Mouse (Mus musculus): ENCODE measurements at regions not wholly inside any gene's neighbourhood (a gene's known extent, or its start where the extent isn't known, plus 50 kb on each side); places are given as distances from the start of the nearest gene placed in this dataset.
"Not testable (repeated sequence)": the region's sequence is repeated elsewhere in the genome, so short reads cannot be mapped to it uniquely, and the experiment has no call there.

GRCm38 (mm10) chr13:103637414-103637813 lies 137.0 kb downstream of the Srek1 start:
- H3K9ac ChIP-seq (ENCODE audit: low read depth, low read length), result no peak overlapping the region
- WGBS, result 84% methylated on average over 3 of the region's 3 CpGs
- no peak for ATAC-seq
- H3K27ac ChIP-seq (ENCODE audit: low read depth, low read length), result no peak overlapping the region
- no peak overlapping the region for H3K4me3 ChIP-seq (ENCODE audit: low read length)
- H3K27me3 ChIP-seq (replicated peaks; ENCODE audit: control insufficient read depth, insufficient read depth, low read length), result no peaks in the 10 kb centered on the region
- H3K9me3 ChIP-seq (ENCODE audit: control insufficient read depth, low read length), result no peaks in the 10 kb centered on the region
- no peak overlapping the region for H3K4me2 ChIP-seq (ENCODE audit: low read length)
- no peaks in the 10 kb centered on the region for H3K36me3 ChIP-seq (ENCODE audit: control insufficient read depth, insufficient read depth, low read length)
- H3K4me1 ChIP-seq (ENCODE audit: control insufficient read depth, insufficient read depth, low read depth, low read length), result no peaks in the 10 kb centered on the region

GRCm38 (mm10) chr13:103636595-103636994 lies 137.8 kb downstream of the Srek1 start:
- Histone ChIP-seq H3K4me3 (ENCODE audit: low read length) (no peak overlapping the region), H3K4me1 (ENCODE audit: control insufficient read depth, insufficient read depth, low read depth, low read length) (no peaks in the 10 kb centered on the region), H3K27ac (ENCODE audit: low read depth, low read length) (no peak overlapping the region), H3K36me3 (ENCODE audit: control insufficient read depth, insufficient read depth, low read length) (no peaks in the 10 kb centered on the region), H3K9me3 (ENCODE audit: control insufficient read depth, low read length) (no peaks in the 10 kb centered on the region), H3K27me3 (replicated peaks; ENCODE audit: control insufficient read depth, insufficient read depth, low read length) (no peaks in the 10 kb centered on the region), H3K9ac (ENCODE audit: low read depth, low read length) (no peak overlapping the region), H3K4me2 (ENCODE audit: low read length) (no peak overlapping the region)
- no peak for ATAC-seq
- 86% methylated on average over 2 of the region's 2 CpGs for WGBS

GRCm38 (mm10) chr13:103623810-103624209 lies 150.6 kb downstream of the Srek1 start:
- no peaks in the 10 kb centered on the region for H3K36me3 ChIP-seq (ENCODE audit: control insufficient read depth, insufficient read depth, low read length)
- 80% methylated on average over 2 of the region's 2 CpGs for WGBS
- H3K4me3 ChIP-seq (ENCODE audit: low read length), result no peak overlapping the region
- ATAC-seq, result no peak
- no peaks in the 10 kb centered on the region; the same call in 1 of the 2 replicates for H3K27me3 ChIP-seq (replicated peaks; ENCODE audit: control insufficient read depth, insufficient read depth, low read length)
- H3K9ac ChIP-seq (ENCODE audit: low read depth, low read length), result no peak overlapping the region
- no peak overlapping the region for H3K4me2 ChIP-seq (ENCODE audit: low read length)
- H3K9me3 ChIP-seq (ENCODE audit: control insufficient read depth, low read length), result no peaks in the 10 kb centered on the region
- H3K27ac ChIP-seq (ENCODE audit: low read depth, low read length), result no peak overlapping the region
- no peaks in the 10 kb centered on the region for H3K4me1 ChIP-seq (ENCODE audit: control insufficient read depth, insufficient read depth, low read depth, low read length)

GRCm38 (mm10) chr13:103623319-103623718 lies 151.1 kb downstream of the Srek1 start:
- Histone ChIP-seq H3K9me3 (ENCODE audit: control insufficient read depth, low read length) (no peaks in the 10 kb centered on the region), H3K27me3 (replicated peaks; ENCODE audit: control insufficient read depth, insufficient read depth, low read length) (no peaks in the 10 kb centered on the region; the same call in 1 of the 2 replicates), H3K4me1 (ENCODE audit: control insufficient read depth, insufficient read depth, low read depth, low read length) (no peaks in the 10 kb centered on the region), H3K9ac (ENCODE audit: low read depth, low read length) (no peak overlapping the region), H3K27ac (ENCODE audit: low read depth, low read length) (no peak overlapping the region), H3K4me2 (ENCODE audit: low read length) (no peak overlapping the region), H3K36me3 (ENCODE audit: control insufficient read depth, insufficient read depth, low read length) (no peaks in the 10 kb centered on the region), H3K4me3 (ENCODE audit: low read length) (no peak overlapping the region)
- 63% methylated on average over 6 of the region's 6 CpGs for WGBS
- no peak for ATAC-seq

- Histone ChIP-seq H3K9ac (ENCODE audit: low read depth, low read length) (no peak overlapping the region), H3K4me1 (ENCODE audit: control insufficient read depth, insufficient read depth, low read depth, low read length) (no peaks in the 10 kb centered on the region), H3K27me3 (replicated peaks; ENCODE audit: control insufficient read depth, insufficient read depth, low read length) (no peaks in the 10 kb centered on the region; the same call in 1 of the 2 replicates), H3K27ac (ENCODE audit: low read depth, low read length) (no peak overlapping the region), H3K36me3 (ENCODE audit: control insufficient read depth, insufficient read depth, low read length) (no peaks in the 10 kb centered on the region), H3K4me3 (ENCODE audit: low read length) (no peak overlapping the region), H3K9me3 (ENCODE audit: control insufficient read depth, low read length) (no peaks in the 10 kb centered on the region), H3K4me2 (ENCODE audit: low read length) (no peak overlapping the region)
- peak; percentile 61; the same call in 1 of the 2 replicates for ATAC-seq
- WGBS, result 23% methylated on average over 5 of the region's 5 CpGs
Observed at GRCm38 (mm10) chr13:103622324-103622723, 152.1 kb downstream of the Srek1 start.

GRCm38 (mm10) chr13:103620958-103621357 lies 153.4 kb downstream of the Srek1 start:
- H3K4me1 ChIP-seq (ENCODE audit: control insufficient read depth, insufficient read depth, low read depth, low read length); H3K4me3 ChIP-seq (ENCODE audit: low read length); H3K27ac ChIP-seq (ENCODE audit: low read depth, low read length); H3K27me3 ChIP-seq (replicated peaks; ENCODE audit: control insufficient read depth, insufficient read depth, low read length); H3K9me3 ChIP-seq (ENCODE audit: control insufficient read depth, low read length); H3K36me3 ChIP-seq (ENCODE audit: control insufficient read depth, insufficient read depth, low read length); H3K4me2 ChIP-seq (ENCODE audit: low read length); H3K9ac ChIP-seq (ENCODE audit: low read depth, low read length): not testable (repeated sequence)
- WGBS, result 72% methylated on average over 5 of the region's 5 CpGs
- ATAC-seq, result peak; percentile 80

- Histone ChIP-seq H3K4me3 (ENCODE audit: low read length) (no peak overlapping the region), H3K27ac (ENCODE audit: low read depth, low read length) (no peak overlapping the region), H3K36me3 (ENCODE audit: control insufficient read depth, insufficient read depth, low read length) (no peaks in the 10 kb centered on the region), H3K27me3 (replicated peaks; ENCODE audit: control insufficient read depth, insufficient read depth, low read length) (no peaks in the 10 kb centered on the region), H3K9me3 (ENCODE audit: control insufficient read depth, low read length) (no peaks in the 10 kb centered on the region), H3K9ac (ENCODE audit: low read depth, low read length) (no peak overlapping the region), H3K4me2 (ENCODE audit: low read length) (no peak overlapping the region), H3K4me1 (ENCODE audit: control insufficient read depth, insufficient read depth, low read depth, low read length) (no peaks in the 10 kb centered on the region)
- 62% methylated on average over 10 of the region's 10 CpGs for WGBS
- no peak for ATAC-seq
Observed at GRCm38 (mm10) chr13:103613333-103613725, 161.1 kb downstream of the Srek1 start.

- 52% methylated on average over 11 of the region's 11 CpGs for WGBS
- ATAC-seq, result peak; percentile 63; the same call in 1 of the 2 replicates
- Histone ChIP-seq H3K4me1 (ENCODE audit: control insufficient read depth, insufficient read depth, low read depth, low read length) (no peaks in the 10 kb centered on the region), H3K9ac (ENCODE audit: low read depth, low read length) (peak overlapping the region; percentile 30; the same call in 1 of the 2 replicates), H3K9me3 (ENCODE audit: control insufficient read depth, low read length) (no peaks in the 10 kb centered on the region), H3K4me3 (ENCODE audit: low read length) (no peak overlapping the region), H3K4me2 (ENCODE audit: low read length) (peak overlapping the region; percentile 16), H3K27me3 (replicated peaks; ENCODE audit: control insufficient read depth, insufficient read depth, low read length) (no peaks in the 10 kb centered on the region), H3K36me3 (ENCODE audit: control insufficient read depth, insufficient read depth, low read length) (no peaks in the 10 kb centered on the region), H3K27ac (ENCODE audit: low read depth, low read length) (peak overlapping the region; percentile 10; the same call in 1 of the 2 replicates)
Observed at GRCm38 (mm10) chr13:103612720-103613332, 161.6 kb downstream of the Srek1 start.

GRCm38 (mm10) chr13:103602302-103602701 lies 172.1 kb downstream of the Srek1 start:
- Histone ChIP-seq H3K27ac (ENCODE audit: low read depth, low read length) (no peak overlapping the region), H3K4me2 (ENCODE audit: low read length) (no peak overlapping the region), H3K4me3 (ENCODE audit: low read length) (no peak overlapping the region), H3K9me3 (ENCODE audit: control insufficient read depth, low read length) (no peaks in the 10 kb centered on the region), H3K27me3 (replicated peaks; ENCODE audit: control insufficient read depth, insufficient read depth, low read length) (no peaks in the 10 kb centered on the region), H3K9ac (ENCODE audit: low read depth, low read length) (no peak overlapping the region), H3K4me1 (ENCODE audit: control insufficient read depth, insufficient read depth, low read depth, low read length) (no peaks in the 10 kb centered on the region), H3K36me3 (ENCODE audit: control insufficient read depth, insufficient read depth, low read length) (no peaks in the 10 kb centered on the region)
- WGBS, result 91% methylated on average over 5 of the region's 5 CpGs
- no peak for ATAC-seq
